Mouse (Mus musculus): ENCODE data around the gene Zfand4. TPM values are rescaled to one million over a fixed set of nuclear protein-coding genes. Genes with fewer than 3 reads are reported as not detected.

Gene Zfand4
- polyA plus RNA-seq, 1 experiment from 2014 or later: 10.3 TPM

DNA sequence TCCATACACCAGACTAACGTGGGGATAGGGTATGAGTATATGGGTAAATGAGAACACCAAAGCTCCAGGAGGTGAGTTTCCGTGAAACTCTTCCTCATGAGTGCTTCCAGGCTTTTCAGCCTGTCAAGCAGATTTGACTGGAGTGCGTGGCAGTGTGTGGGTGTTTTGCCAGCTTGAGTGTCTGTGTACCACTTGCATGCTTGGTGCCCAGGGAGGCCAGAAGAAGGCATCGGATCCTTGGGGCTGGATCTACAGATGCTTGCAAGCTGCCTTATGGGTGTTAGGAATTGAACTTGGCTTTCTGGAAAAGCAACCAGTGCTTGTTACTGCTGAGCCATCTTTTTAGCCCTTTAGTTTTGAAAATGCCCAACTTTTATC, 92.9 kb downstream of the Zfand4 start:
- no peak for ATAC-seq
- H3K9me3 ChIP-seq (replicated peaks; ENCODE audit: control insufficient read depth, low read length): no peaks in the 10 kb centered on the region
- H3K4me2 ChIP-seq (ENCODE audit: low read length): no peak overlapping the region
- no peaks in the 10 kb centered on the region for H3K4me1 ChIP-seq (ENCODE audit: control insufficient read depth, insufficient read depth, low read length)
- no peaks in the 10 kb centered on the region for H3K27me3 ChIP-seq (replicated peaks; ENCODE audit: control insufficient read depth, insufficient read depth, low read length)
- H3K4me3 ChIP-seq (ENCODE audit: low read depth, low read length): no peak overlapping the region
- DNase-seq (ENCODE audit: low spot score): no peak
- no peak overlapping the region for H3K27ac ChIP-seq (ENCODE audit: low read depth, low read length)
- H3K36me3 ChIP-seq (ENCODE audit: control insufficient read depth, insufficient read depth, low read length): no peaks in the 10 kb centered on the region
- WGBS: 49% methylated on average over 4 of the region's 4 CpGs
- H3K9ac ChIP-seq (ENCODE audit: low read length): no peak overlapping the region

DNA sequence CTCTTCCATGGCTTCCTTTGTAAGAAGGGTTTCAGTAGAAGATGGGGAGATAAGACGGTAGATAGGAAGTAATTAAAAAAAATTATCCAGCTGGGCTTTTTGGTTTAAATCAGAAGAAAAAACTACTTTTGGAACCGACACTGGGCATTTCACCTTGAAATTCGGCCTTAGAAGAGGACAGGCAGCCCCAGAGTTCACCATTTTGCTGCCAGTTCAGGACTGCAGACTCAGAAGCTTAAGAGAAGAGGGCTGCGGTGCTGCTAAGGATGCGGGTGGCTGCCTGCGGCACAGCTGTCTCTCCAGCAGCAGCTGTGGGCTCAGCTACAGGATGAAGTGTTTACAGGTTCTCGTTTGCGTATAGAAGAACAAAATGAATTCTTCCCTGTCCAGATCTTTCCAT, 94.0 kb downstream of the Zfand4 start:
- Histone ChIP-seq H3K27ac (ENCODE audit: low read depth, low read length) (no peak overlapping the region), H3K9me3 (replicated peaks; ENCODE audit: control insufficient read depth, low read length) (no peaks in the 10 kb centered on the region), H3K4me1 (ENCODE audit: control insufficient read depth, insufficient read depth, low read length) (no peaks in the 10 kb centered on the region), H3K4me3 (ENCODE audit: low read depth, low read length) (no peak overlapping the region), H3K36me3 (ENCODE audit: control insufficient read depth, insufficient read depth, low read length) (no peaks in the 10 kb centered on the region), H3K9ac (ENCODE audit: low read length) (no peak overlapping the region), H3K4me2 (ENCODE audit: low read length) (no peak overlapping the region), H3K27me3 (replicated peaks; ENCODE audit: control insufficient read depth, insufficient read depth, low read length) (no peaks in the 10 kb centered on the region)
- DNase-seq (ENCODE audit: low spot score) (no peak), ATAC-seq (no peak)
- WGBS: 76% methylated on average over 8 of the region's 8 CpGs

DNA sequence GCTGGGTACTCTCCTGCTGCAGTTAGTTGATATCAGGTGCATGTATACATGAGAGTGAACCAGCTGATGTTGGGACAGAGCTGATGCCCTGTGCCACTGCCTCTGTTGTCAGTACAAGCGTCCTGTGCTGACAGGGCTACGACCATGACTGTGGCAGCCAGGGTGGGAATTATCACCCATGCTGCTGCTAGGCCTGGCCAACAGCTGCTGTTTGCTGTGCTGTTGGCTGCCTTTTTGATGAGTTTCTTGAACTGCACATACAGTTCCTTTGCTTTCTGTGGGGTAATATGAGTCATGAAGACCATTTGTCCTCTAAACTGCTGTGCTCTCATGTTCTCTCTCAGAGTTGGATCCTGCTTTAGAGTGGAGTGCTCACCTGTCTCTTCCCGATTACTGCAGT, 95.2 kb downstream of the Zfand4 start:
- H3K4me2 ChIP-seq (ENCODE audit: low read length): no peak overlapping the region
- no peaks in the 10 kb centered on the region for H3K4me1 ChIP-seq (ENCODE audit: control insufficient read depth, insufficient read depth, low read length)
- no peaks in the 10 kb centered on the region for H3K9me3 ChIP-seq (replicated peaks; ENCODE audit: control insufficient read depth, low read length)
- H3K4me3 ChIP-seq (ENCODE audit: low read depth, low read length): no peak overlapping the region
- H3K27me3 ChIP-seq (replicated peaks; ENCODE audit: control insufficient read depth, insufficient read depth, low read length): no peaks in the 10 kb centered on the region
- ATAC-seq: no peak
- no peak for DNase-seq (ENCODE audit: low spot score)
- H3K36me3 ChIP-seq (ENCODE audit: control insufficient read depth, insufficient read depth, low read length): no peaks in the 10 kb centered on the region
- 79% methylated on average over 3 of the region's 3 CpGs for WGBS
- H3K9ac ChIP-seq (ENCODE audit: low read length): no peak overlapping the region
- H3K27ac ChIP-seq (ENCODE audit: low read depth, low read length): no peak overlapping the region

DNA sequence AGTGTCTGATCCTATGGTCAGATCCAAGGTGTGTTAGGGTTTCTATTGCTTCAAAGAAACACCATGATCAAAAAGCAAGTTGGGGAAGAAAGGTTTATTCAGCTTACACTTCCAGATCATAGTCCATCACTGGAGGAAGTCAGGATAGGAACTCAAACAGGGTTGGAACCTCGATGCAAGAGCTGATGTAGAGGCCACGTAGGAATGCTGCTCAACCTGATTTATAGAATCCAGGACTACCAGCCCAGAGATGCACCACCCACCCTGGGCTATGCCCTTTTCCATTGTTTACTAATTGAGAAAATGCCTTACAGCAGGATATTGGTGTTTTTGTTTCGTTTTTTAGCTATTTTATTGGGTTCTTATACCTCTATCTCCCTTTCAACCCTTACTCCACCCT, 97.4 kb downstream of the Zfand4 start:
- no peaks in the 10 kb centered on the region for H3K27me3 ChIP-seq (replicated peaks; ENCODE audit: control insufficient read depth, insufficient read depth, low read length)
- ATAC-seq (no peak), DNase-seq (ENCODE audit: low spot score) (no peak)
- H3K4me2 ChIP-seq (ENCODE audit: low read length): no peak overlapping the region
- H3K9me3 ChIP-seq (replicated peaks; ENCODE audit: control insufficient read depth, low read length): no peaks in the 10 kb centered on the region
- 87% methylated on average over 3 of the region's 3 CpGs for WGBS
- H3K9ac ChIP-seq (ENCODE audit: low read length): no peak overlapping the region
- H3K4me1 ChIP-seq (ENCODE audit: control insufficient read depth, insufficient read depth, low read length): no peaks in the 10 kb centered on the region
- no peak overlapping the region for H3K4me3 ChIP-seq (ENCODE audit: low read depth, low read length)
- H3K36me3 ChIP-seq (ENCODE audit: control insufficient read depth, insufficient read depth, low read length): no peaks in the 10 kb centered on the region
- H3K27ac ChIP-seq (ENCODE audit: low read depth, low read length): no peak overlapping the region

DNA sequence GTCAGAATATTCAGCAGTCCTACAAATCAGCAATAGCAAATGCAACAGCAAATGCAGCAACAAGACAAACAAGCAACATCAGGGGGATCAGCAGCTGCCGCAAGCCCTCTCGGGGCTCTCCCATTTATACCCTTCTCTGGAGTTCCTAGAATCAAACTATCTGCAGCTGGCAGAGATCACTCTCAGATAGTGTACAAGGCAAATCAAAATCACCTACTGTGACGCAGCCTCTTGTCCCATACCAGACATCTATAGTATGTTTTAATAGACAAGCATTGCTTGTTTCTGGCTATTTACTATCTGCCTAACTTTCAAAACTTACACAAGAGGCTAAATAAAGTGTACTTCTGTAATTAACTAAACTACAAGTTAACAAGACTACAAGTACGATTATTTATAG, 98.0 kb downstream of the Zfand4 start:
- WGBS: 89% methylated on average over 4 of the region's 4 CpGs
- no peaks in the 10 kb centered on the region for H3K27me3 ChIP-seq (replicated peaks; ENCODE audit: control insufficient read depth, insufficient read depth, low read length)
- H3K4me1 ChIP-seq (ENCODE audit: control insufficient read depth, insufficient read depth, low read length): no peaks in the 10 kb centered on the region
- H3K9ac ChIP-seq (ENCODE audit: low read length): no peak overlapping the region
- no peaks in the 10 kb centered on the region for H3K9me3 ChIP-seq (replicated peaks; ENCODE audit: control insufficient read depth, low read length)
- DNase-seq (ENCODE audit: low spot score): no peak
- no peak for ATAC-seq
- H3K4me3 ChIP-seq (ENCODE audit: low read depth, low read length): no peak overlapping the region
- H3K4me2 ChIP-seq (ENCODE audit: low read length): no peak overlapping the region
- H3K27ac ChIP-seq (ENCODE audit: low read depth, low read length): no peak overlapping the region
- H3K36me3 ChIP-seq (ENCODE audit: control insufficient read depth, insufficient read depth, low read length): no peaks in the 10 kb centered on the region

DNA sequence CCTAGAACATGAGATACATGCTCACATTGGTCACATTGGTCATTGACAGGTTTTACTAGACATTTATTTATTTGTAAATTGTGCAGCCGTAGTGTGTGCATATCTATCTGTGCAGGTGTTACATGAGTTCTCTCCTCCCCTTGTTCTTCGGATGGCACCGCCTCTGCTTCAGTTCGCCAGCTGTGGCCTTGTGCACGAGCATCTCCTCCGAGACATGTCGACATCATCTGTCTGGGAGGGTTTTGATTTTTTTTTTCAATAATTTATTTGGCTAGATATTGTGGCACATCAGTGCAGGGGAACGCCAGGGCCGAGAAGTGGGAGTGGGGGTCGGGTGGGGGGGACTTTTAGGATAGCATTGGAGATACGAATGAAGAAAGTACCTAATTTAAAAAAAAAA, 103.9 kb downstream of the Zfand4 start:
- DNase-seq (ENCODE audit: low spot score): no peak
- no peak overlapping the region for H3K4me3 ChIP-seq (ENCODE audit: low read depth, low read length)
- no peaks in the 10 kb centered on the region for H3K9me3 ChIP-seq (replicated peaks; ENCODE audit: control insufficient read depth, low read length)
- H3K4me2 ChIP-seq (ENCODE audit: low read length): no peak overlapping the region
- ATAC-seq: no peak
- H3K27me3 ChIP-seq (replicated peaks; ENCODE audit: control insufficient read depth, insufficient read depth, low read length): no peaks in the 10 kb centered on the region
- 91% methylated on average over 11 of the region's 11 CpGs for WGBS
- H3K27ac ChIP-seq (ENCODE audit: low read depth, low read length): no peak overlapping the region
- H3K36me3 ChIP-seq (ENCODE audit: control insufficient read depth, insufficient read depth, low read length): no peaks in the 10 kb centered on the region
- no peaks in the 10 kb centered on the region for H3K4me1 ChIP-seq (ENCODE audit: control insufficient read depth, insufficient read depth, low read length)
- no peak overlapping the region for H3K9ac ChIP-seq (ENCODE audit: low read length)

DNA sequence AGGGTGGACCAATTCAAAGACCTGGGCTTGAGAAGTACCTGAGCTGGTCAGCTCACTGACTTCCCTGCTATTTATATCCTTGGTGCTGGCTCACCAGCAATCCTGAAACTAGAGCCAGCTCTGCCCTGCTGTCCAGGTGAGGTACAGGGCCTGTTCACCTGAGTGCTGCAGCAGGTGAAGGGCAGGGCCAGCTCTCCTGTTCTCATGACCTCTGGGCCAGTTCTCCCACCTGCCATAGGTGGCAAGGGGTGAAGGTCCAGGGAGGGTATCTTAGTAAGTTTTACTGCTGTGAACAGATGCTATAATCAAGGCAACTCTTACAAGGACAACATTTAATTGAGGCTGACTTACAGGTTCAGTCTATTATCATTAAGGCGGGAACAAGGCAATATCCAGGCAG, 105.8 kb downstream of the Zfand4 start:
- DNase-seq (ENCODE audit: low spot score) (no peak), ATAC-seq (no peak)
- WGBS: 91% methylated on average over 1 of the region's 1 CpGs
- no peak overlapping the region for H3K9ac ChIP-seq (ENCODE audit: low read length)
- H3K4me3 ChIP-seq (ENCODE audit: low read depth, low read length): no peak overlapping the region
- H3K4me2 ChIP-seq (ENCODE audit: low read length): no peak overlapping the region
- H3K27me3 ChIP-seq (replicated peaks; ENCODE audit: control insufficient read depth, insufficient read depth, low read length): no peaks in the 10 kb centered on the region
- H3K36me3 ChIP-seq (ENCODE audit: control insufficient read depth, insufficient read depth, low read length): no peaks in the 10 kb centered on the region
- H3K4me1 ChIP-seq (ENCODE audit: control insufficient read depth, insufficient read depth, low read length): no peaks in the 10 kb centered on the region
- no peak overlapping the region for H3K27ac ChIP-seq (ENCODE audit: low read depth, low read length)
- H3K9me3 ChIP-seq (replicated peaks; ENCODE audit: control insufficient read depth, low read length): no peaks in the 10 kb centered on the region

DNA sequence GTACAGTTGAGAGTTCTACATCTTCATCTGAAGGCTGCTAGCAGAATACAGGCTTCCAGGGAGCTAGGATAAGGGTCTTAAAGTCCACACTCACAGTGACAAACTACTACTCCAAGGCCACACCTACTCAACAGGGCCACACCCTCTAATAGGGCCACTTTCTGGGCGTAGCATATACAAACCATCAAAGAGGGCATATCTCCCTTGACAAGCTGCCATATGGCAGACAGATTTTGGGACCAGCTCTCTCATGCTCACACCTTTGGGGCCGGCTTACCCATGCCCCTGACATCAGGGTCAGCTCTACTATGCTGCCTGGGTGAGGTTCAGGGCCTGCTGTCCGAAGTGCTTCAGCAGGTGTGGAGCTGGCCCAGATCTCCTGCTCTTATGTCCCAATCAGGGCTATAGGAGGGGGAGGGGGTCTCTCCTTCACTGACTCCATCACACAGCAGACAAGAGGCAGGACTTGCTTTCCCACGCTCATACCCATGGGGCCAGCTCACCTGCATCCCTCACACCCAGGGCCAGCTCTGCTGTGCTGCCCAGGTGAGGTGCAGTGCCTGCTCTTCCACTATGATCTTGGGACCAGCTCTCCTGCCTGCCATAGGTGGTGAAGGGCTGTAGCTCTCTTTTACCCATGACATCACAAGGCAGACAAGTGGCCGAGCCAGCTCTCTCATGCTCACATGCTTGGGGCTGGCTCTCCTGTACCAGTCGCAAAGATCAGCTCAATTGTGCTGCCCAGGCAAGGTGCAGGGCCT, 106.4 kb downstream of the Zfand4 start:
- WGBS: 89% methylated on average over 6 of the region's 6 CpGs
- ATAC-seq (no peak), DNase-seq (ENCODE audit: low spot score) (no peak)
- no peaks in the 10 kb centered on the region for H3K36me3 ChIP-seq (ENCODE audit: control insufficient read depth, insufficient read depth, low read length)
- no peak overlapping the region for H3K4me2 ChIP-seq (ENCODE audit: low read length)
- H3K4me3 ChIP-seq (ENCODE audit: low read depth, low read length): no peak overlapping the region
- H3K27me3 ChIP-seq (replicated peaks; ENCODE audit: control insufficient read depth, insufficient read depth, low read length): no peaks in the 10 kb centered on the region
- H3K9me3 ChIP-seq (replicated peaks; ENCODE audit: control insufficient read depth, low read length): no peaks in the 10 kb centered on the region
- H3K9ac ChIP-seq (ENCODE audit: low read length): no peak overlapping the region
- no peaks in the 10 kb centered on the region for H3K4me1 ChIP-seq (ENCODE audit: control insufficient read depth, insufficient read depth, low read length)
- no peak overlapping the region for H3K27ac ChIP-seq (ENCODE audit: low read depth, low read length)

DNA sequence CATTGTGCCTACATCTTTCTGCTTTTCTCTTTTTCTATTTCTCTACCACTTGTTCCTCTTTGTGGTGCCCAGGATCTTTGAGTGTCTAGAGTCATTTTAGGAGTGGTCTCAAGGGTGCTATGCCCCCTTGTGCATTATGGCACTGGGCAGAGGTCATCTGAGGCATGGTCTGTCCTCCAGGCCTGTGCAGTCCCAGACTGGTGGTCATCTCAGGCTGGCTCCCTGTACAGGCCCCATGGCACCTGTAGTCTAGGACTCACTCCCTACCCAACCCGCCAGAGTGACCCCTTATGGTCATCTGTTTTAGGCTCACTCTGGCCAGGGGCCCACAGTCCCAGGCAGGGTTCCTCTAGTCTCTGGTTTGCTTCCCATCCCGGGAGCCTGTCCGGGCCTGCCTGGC, 107.5 kb downstream of the Zfand4 start:
- no peak overlapping the region for H3K4me2 ChIP-seq (ENCODE audit: low read length)
- H3K27ac ChIP-seq (ENCODE audit: low read depth, low read length): no peak overlapping the region
- 90% methylated on average over 3 of the region's 3 CpGs for WGBS
- H3K4me1 ChIP-seq (ENCODE audit: control insufficient read depth, insufficient read depth, low read length): no peaks in the 10 kb centered on the region
- no peaks in the 10 kb centered on the region for H3K27me3 ChIP-seq (replicated peaks; ENCODE audit: control insufficient read depth, insufficient read depth, low read length)
- H3K9me3 ChIP-seq (replicated peaks; ENCODE audit: control insufficient read depth, low read length): no peaks in the 10 kb centered on the region
- ATAC-seq (no peak), DNase-seq (ENCODE audit: low spot score) (no peak)
- no peaks in the 10 kb centered on the region for H3K36me3 ChIP-seq (ENCODE audit: control insufficient read depth, insufficient read depth, low read length)
- H3K9ac ChIP-seq (ENCODE audit: low read length): no peak overlapping the region
- no peak overlapping the region for H3K4me3 ChIP-seq (ENCODE audit: low read depth, low read length)
